Mouse (Mus musculus) embryonic fibroblast, embryonic 13.5 days (primary cell): ENCODE measurements around the gene Zfp467. TPM values are rescaled to one million over a fixed set of nuclear protein-coding genes. Genes with fewer than 3 reads are reported as not detected.
A peak's percentile ranks its signal among the peaks of the same experiment; 100 is the strongest.

Experiments
- H3K27ac ChIP-seq: 2 replicates; pipeline ENCODE4 v1.5.1; 2012; ENCODE audit warnings: low read length, control low read depth, inconsistent platforms; ENCODE audit not compliant: insufficient read depth
- H3K4me1 ChIP-seq: 2 replicates; pipeline ENCODE4 v1.6.1; 2011; ENCODE audit warnings: low read length; ENCODE audit not compliant: control insufficient read depth, insufficient read depth
- H3K4me3 ChIP-seq: 2 replicates; pipeline ENCODE4 v1.5.1; 2011; ENCODE audit warnings: mild to moderate bottlenecking, control low read depth, low read length; ENCODE audit not compliant: insufficient read depth
- CTCF ChIP-seq: IDR thresholded peaks from 2 replicates; pipeline ENCODE4 v1.5.1; 2011; ENCODE audit warnings: mild to moderate bottlenecking, control low read depth, low read length, moderate library complexity, borderline replicate concordance; ENCODE audit not compliant: insufficient read depth
- POLR2A ChIP-seq: IDR thresholded peaks from 2 replicates; pipeline ENCODE4 v1.6.1; 2011; ENCODE audit warnings: low read depth, mild to moderate bottlenecking, control low read depth, low read length, moderate library complexity
- polyA plus RNA-seq: library from polyadenylated mRNA; stranded (reverse); fragments of >200 nt; gene quantifications from 2 replicates; pipeline ENCODE4 v1.2.4, GENCODE M21; 2011; ENCODE audit warnings: low read depth; ENCODE audit not compliant: missing spikeins, insufficient read length

Zfp467 gene
- polyA plus RNA-seq, 1 experiment, result 14.7 TPM

DNA sequence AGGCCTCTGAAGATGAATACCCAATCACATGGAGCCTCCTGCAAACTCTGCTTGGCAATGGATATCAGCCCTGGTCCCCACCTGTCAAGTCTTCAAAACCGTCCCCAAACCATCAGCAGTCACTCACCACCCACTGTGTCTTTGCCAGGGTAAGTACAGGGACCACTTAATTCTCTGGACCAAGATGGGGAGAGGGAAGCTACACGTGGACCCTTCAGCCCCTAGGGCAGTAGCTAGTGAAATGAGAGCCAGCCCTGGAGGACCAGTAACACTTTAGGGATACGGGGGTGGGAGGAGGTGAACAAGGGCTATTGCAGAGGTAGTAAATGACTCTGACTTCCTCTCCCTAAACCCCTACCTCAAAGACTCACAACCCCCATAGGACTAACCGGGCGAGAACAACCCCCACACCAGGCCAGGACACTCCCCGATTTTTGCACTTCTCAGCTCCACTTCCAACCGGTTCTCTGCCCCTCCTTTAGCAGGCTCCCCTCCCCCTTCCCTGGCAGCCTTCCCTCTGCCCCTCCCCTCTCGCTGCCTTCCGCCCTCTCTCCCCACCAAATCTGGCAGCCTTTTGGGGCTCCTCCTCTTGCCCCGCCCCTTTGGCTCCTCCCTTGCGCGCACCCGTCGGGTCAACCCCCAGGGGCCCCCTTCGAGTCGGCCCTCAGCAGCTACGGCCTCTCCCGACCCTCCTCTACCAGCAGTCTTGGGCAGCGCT is 1.9 kb downstream of the Zfp467 start:
- Histone ChIP-seq H3K27ac (peak overlapping the region; percentile 21; the same call in 1 of the 2 replicates), H3K4me3 (no peak overlapping the region), H3K4me1 (no peaks in the 10 kb centered on the region)
- peak; percentile 32; the same call in 1 of the 2 replicates for TF ChIP-seq POLR2A
- no peak for TF ChIP-seq CTCF

DNA sequence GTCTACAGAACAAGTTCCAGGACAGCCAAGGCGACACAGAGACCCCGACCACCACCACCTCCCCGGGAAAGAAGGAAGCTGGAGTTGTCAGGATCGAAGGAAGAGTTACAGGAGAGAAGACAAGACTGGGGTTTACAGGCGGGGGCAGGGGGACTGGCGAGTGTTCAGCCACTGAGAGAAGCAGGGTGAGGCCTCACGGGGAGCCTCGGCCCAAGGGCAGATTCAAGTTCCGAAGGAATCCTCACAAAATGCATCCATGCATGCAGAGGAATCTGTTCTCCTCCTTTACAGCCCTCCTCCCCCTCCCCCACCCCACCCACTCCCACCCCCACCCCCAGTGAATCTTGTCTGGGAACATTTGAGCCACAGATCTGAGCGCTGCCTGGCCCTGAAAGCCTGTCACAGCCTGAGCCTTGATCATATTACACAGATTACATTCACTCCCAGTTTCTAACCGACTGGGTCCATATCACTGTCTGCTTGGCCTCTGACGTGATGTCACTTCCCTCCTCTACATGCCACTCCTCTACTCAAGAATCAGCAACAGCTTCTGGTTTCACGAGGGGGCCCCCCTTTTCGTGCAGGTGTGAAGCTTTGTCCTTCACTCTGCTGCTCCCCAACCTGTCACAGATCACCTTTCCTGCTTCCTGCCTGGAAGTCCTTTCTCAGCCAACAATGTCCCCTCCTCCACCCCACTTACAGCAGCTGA is 5.2 kb downstream of the Zfp467 start:
- H3K27ac ChIP-seq, result no peak overlapping the region
- TF ChIP-seq POLR2A (no peak), CTCF (no peak)
- no peak overlapping the region for H3K4me3 ChIP-seq
- no peaks in the 10 kb centered on the region for H3K4me1 ChIP-seq

DNA sequence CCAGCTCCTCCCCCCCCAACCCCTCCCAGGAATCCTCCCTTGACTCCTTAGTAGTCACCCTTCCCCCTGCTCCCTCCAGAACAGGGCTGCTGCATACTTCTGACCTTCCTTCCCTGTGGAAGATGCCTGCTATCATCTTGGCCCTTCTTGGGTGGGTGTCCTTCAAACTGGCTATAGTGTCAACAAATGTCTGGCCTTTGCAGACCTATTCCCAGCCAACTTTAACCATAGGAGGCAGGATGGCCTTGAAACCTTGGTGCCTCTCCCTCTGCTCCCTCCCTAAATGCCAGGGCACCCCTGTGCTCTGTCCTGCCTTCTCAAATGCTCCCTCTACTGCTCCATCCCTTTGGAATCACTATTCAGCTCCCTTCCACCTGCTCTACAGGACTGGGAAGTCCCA is 6.0 kb downstream of the Zfp467 start:
- Histone ChIP-seq H3K27ac (no peak overlapping the region), H3K4me3 (no peak overlapping the region), H3K4me1 (no peaks in the 10 kb centered on the region)
- TF ChIP-seq POLR2A (no peak), CTCF (no peak)

DNA sequence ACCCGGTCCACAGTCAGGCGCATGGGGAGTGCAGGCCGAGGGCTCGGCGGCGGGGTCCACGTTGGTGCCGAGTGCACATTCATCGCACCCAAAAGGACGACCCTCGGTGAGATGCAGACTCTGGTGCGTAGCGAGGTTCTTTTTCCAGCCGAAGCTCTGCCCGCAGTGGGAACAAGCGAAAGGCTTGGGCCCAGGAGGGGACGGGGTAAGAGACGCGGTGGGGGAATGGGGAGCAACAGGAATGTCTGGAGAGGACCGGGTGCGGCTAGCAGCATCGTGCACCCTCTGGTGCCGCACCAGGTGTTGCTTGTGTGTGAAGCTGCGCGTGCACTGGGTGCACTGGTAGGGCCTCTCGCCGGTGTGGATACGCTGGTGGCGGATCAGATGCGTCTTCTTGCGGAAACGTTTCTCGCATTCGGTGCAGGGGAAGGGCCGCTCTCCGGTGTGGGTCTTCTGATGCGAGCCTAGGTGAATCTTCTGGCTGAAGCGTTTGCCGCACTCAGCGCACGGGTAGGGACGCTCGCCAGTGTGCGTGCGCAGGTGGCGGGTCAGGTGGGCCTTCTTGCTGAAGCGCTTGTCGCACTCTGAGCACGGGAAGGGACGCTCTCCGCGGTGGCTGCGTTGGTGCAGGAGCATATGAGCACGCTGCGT is 7.0 kb downstream of the Zfp467 start:
- Histone ChIP-seq H3K27ac (no peak overlapping the region), H3K4me3 (no peak overlapping the region), H3K4me1 (no peaks in the 10 kb centered on the region)
- TF ChIP-seq POLR2A (no peak), CTCF (no peak)

DNA sequence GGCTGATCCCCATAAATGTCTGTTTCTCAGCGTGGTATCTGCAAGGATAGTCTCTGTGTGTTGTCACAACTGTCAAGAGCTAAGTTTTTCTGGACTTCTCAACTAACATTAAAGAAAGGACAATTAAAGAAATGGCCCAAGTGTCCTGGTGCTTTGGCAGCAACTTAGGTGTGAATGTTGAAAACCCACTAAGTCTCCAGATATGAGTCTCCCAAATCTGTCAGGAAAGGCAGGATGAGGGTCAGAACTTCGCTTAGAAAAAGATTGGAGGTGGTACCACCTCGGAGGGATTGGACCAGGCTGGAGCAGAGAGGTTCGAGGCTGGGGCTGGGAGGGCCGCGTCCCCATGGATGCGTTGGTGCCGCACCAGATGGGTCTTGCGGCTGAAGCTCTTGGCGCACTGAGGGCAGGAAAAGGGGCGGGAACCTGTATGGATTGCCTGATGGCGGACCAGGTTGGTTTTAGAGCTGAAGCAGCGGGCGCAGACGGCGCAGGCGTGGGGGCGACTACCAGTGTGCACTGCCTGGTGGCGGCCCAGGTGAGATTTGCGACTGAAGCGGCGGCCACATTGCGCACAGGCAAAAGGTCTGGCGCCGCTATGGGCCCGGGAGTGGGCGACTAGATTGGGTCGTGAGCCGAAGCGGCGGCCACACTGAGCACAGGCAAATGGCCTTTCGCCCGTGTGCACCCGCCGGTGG is 7.8 kb downstream of the Zfp467 start:
- no peaks in the 10 kb centered on the region for H3K4me1 ChIP-seq
- no peak overlapping the region for H3K4me3 ChIP-seq
- H3K27ac ChIP-seq, result no peak overlapping the region
- TF ChIP-seq CTCF (no peak), POLR2A (no peak)

DNA sequence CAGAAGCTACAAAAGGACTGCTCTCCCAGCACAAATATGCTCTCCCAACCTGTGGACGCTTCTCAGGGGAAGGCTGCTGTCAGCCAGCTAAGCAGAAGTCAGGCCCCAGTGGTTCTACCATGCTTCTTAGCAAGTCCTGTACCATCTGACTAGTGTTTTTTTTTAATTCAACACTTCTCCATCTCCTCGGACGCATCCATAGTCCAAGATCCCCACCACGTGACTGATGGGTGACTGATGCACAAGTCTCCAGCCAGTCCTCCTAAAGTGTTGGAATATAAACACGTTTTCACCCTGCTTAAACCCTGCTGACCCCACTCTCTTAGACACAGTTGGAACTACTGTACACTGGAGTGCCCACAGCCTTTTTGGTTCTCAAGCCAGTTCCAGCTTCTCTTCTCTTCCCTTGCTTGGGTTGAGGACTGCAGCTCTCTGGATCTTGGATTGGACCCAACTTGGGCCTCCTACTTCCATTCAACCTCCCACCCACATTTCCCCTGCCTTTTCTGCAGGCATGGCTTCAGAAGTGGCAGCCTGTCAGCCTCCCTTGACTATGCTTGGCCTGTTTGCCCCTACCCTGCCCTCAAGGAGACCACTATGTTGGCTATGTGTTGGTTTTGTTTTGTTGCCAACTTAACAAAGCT is 9.8 kb downstream of the Zfp467 start:
- TF ChIP-seq POLR2A, result no peak
- TF ChIP-seq CTCF, result no peak

DNA sequence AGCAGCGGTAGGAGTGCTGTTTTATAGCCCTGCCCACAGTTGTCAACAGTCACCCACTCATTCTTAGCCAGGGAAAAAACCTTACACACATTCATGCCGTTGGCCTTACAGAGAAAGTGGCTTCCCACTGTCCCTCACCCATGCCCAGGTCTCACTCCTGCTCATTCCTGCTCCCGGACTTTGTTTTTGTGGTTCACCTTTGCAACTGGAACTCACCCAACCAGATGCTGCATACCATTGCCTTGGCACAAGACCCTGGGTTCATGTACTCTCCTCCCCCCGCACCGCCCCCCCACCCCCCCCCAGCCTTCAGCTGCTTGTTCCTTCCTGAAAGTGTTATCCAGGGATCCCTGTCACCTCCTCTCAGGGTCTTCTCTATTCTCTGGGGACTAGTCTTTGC is 10.5 kb downstream of the Zfp467 start:
- Histone ChIP-seq H3K4me3 (no peak overlapping the region), H3K27ac (no peak overlapping the region), H3K4me1 (no peaks in the 10 kb centered on the region)
- no peak for TF ChIP-seq CTCF
- TF ChIP-seq POLR2A, result no peak

More for the DNA sequence above, 9.8 kb downstream of the Zfp467 start:
- Histone ChIP-seq H3K4me3 (no peak overlapping the region), H3K4me1 (no peaks in the 10 kb centered on the region), H3K27ac (no peak overlapping the region)

- Histone ChIP-seq H3K27ac (no peak overlapping the region), H3K4me3 (no peak overlapping the region), H3K4me1 (no peaks in the 10 kb centered on the region)
- no peak for TF ChIP-seq POLR2A
- TF ChIP-seq CTCF, result no peak
Observed at GRCm38 (mm10) chr6:48434651-48435050, 11.0 kb downstream of the Zfp467 start.
